Mouse (Mus musculus) cerebellum, adult 2 months (tissue): ENCODE data around the gene Tmem52.

Source experiments
- CTCF ChIP-seq: fragments of 200-500 bp; IDR thresholded peaks from 2 replicates; pipeline ENCODE4 v1.5.1; 2011; ENCODE audit warnings: low read depth, mild to moderate bottlenecking, control low read depth, low read length, moderate library complexity, borderline replicate concordance; ENCODE audit not compliant: insufficient read depth
- POLR2A ChIP-seq: fragments of 200-500 bp; IDR thresholded peaks from 2 replicates; pipeline ENCODE4 v1.6.1; 2011; ENCODE audit warnings: low read length, control low read depth, borderline replicate concordance; ENCODE audit not compliant: insufficient read depth

- TF ChIP-seq POLR2A (no peak), CTCF (no peak)
Measured at GRCm38 (mm10) chr4:155428442-155428841, 40.5 kb upstream of the Tmem52 start.
